Mouse (Mus musculus) left cerebral cortex, postnatal 36 days (tissue): ENCODE measurements around the gene Il1a. TPM values are rescaled to one million over a fixed set of nuclear protein-coding genes. Genes with fewer than 3 reads are reported as not detected.
A peak's percentile ranks its signal among the peaks of the same experiment; 100 is the strongest.

Source experiments
- DNase-seq, 2 experiments: peaks; one replicate each; pipeline ENCODE4 v3.0.0; 2021 to 2022; ENCODE audit warnings: low spot score in 2 of 2, mixed read lengths in 1 of 2
- intact Hi-C: fragments of 180-260 bp; cut with DNase I; formaldehyde crosslinking; loops from one replicate; pipeline ENCODE4 v1.15.1; 2025
- total RNA-seq, 2 experiments: library from RNA; stranded (reverse); gene quantifications; 2 replicates each; pipeline ENCODE4 v1.2.3; 2021

Gene Il1a
- total RNA-seq = under 1 TPM; 0.32 to 0.59 TPM

DNA sequence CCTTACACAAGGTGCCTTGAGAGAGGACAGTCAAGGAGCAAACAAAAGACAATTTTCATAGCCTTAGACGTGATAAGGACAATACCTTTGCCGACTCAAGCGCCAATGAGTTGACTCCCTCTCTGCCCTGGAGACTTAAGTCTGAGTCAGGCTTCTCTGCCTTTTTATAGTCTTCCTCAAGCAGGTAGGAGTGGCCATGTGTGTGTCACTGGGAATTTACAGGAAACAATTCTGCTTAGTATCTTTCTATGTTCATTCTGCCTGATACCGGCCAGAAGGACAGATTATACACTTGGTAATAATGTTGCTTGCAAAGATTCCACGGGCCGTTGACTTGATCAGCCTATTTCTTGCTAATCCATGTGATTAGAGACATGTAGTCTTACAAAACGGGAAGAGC lies at the start of gene Il1a:
Il1a (minus strand) TSS at position 137 of the 400 bp plus-strand sequence.
- no peak for DNase-seq
- intact Hi-C loops = no loop called here

DNA sequence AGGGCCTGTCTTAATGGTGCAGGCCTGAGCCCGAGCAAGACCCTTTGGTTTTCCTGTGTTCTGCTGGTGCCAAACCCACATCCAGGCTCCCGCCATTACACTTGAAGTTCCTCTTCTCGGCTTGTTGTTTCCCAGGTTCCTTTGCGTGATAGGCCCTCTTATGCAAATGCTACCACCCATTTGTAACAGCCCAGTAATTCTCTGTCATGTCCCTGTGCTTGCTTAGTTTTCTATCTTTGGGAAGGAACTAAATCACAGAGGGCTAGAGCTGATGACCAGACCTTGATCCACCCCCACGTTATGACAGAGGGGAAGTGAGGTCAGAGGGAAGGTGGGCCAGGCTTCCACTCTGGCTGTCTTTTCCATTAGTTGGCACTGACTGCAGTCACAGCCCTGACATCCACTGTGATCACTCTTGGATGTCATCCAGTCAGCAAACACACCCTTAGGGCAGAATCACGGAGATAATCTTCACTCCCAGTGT lies 28.4 kb upstream of the Il1a start:
- intact Hi-C loops = no loop called here
- no peak for DNase-seq

DNA sequence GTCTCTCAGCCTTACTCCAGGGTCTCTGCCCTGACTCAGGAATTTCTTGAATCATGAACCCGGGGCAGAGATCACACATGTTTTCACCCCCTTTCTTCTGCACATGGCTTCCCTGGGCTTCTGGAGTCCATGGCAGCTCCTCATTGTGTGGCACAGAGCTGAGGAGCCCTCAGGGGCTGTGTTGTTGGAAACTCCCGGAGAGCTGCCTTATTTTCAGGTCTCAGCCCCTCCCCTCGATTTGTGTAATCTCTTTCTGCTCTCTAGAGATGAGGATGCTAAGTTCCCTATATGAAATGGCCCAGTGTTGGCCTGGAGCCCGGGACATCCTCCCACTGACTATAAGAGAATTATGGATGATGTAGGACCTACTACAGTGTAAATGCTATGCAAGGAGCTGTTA lies 23.7 kb upstream of the Il1a start:
- intact Hi-C loops = no loop called here
- DNase-seq = no peak

DNA sequence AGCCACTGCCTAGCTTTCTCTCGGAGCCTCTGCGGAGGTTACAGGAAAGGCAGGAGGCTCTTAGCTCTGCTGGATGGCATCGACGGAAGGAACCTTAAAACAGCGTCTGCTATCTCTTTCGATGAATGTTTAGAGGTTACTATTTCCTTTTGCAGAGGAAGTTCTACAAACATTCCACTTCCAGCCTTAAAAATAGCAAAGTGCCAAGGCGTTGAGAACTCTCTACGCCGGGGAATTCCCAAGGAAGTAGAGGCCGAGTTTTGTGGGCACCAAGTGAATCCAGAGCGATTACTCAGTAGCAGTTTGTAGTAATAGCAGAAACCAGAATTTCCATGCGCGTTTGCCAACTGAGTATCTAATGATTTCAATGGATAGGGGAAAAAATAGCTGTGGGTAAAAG lies 20.8 kb upstream of the Il1a start:
- intact Hi-C loops = no loop called here
- DNase-seq = no peak

DNA sequence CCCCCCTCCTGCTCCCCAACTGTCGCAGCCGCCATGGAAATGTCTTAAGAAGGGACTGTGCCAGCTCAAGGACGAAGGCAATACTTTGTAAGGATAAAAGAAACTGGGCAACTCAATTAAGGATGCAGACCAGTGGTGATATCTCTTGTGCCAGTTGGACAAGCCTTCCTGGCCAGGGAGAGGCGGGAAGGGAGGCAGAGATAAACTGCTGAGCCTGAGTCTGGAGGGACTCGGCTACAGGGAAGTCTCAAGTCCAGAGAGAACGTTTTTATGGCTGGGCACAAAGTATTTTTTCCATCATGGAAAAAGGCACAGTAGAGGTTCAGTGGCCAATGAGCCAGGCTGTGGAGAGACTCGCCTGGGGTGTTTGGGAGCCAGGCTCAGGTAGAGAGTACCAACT lies 20.3 kb upstream of the Il1a start:
- DNase-seq = no peak
- intact Hi-C loops = no loop called here

DNA sequence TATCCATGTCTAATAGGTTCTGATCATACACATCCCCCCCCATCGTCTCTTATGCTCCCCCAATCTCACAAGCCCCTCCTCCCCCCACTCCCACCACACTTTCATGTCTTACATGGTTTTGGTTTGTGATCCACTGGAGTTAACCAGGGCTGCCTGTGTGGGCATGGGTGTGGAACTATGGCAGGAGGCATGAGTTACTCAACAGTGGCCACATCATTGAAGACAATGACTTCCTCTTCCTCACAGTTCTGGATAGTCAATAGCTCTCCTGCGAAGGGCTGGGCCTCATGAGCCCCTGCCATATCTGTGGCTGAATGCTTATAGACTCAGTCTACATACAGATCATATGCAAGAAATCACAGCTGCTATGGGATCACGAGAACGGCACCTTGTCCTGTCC lies 18.5 kb upstream of the Il1a start:
- DNase-seq = no peak
- intact Hi-C loops = no loop called here

DNA sequence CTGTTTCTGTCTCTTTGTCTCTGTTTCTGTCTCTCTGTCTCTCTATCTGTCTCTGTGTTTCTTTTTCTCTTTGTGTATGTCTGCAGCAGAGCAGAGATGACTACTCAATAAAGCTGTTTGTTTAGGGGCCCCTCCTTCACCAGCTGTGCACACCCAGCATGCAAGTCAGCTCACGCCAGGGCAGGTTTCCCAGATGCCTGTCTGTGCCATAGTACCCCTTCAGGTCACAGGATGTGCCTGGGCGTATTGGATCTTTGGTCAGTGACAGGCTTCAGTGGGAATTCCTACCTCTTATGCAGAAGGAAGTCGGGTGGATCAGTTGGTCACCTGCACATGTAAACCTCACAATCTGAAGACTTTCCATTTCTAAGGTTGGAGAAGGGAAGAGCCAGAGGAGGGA lies 14.4 kb upstream of the Il1a start:
- no peak for DNase-seq
- intact Hi-C loops = no loop called here

DNA sequence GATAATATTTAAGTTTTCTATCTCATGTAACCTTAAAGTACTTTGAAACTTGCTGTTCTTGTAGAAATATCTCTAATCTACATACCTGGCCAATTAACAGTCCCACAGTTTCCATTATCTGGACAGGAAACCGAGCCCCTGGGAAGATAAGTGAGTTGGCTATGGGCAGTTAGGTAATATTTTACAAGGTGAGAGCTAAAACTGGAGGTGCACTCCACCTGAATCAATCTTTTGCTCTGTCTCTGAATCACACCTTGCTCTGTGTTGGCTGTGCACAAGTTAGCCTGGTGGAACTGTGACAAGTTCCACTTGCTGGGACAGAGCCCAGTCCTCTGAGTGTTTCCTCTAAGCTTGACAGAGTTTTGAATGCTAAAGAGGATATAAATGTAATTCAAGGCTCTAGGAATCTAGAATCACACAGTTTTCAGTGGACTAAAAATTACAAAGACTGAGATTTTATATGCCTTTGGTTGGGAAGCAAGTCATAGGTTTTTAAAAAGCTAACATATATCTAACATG lies 12.4 kb upstream of the Il1a start:
- peak; percentile 45 to 56 for DNase-seq

DNA sequence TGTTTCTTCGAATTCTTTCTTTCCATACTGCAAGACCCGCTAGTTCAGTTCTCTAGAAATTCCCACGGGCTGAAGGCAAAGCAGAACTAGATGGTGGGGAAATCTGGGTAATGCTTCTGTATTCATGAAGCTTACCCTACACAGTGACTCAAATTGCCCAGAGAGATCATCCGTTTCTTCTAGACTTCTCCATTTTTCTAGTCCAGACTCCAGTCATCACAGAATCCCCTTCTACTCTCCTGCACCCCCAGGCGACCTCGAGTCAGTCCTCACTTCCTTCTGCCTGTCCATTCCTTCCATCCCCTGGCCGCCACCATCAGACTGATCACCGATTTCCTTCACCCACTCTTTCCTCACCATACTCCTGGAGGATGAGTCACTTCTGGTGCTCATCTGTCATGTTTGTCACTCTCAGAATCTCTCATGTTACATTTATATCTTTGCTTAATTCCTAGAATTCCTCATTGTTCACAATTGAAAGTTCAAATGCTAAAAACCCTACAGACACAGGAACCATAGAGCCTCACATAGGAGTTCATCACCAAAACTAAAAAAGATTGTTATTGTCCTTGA lies 10.3 kb upstream of the Il1a start:
- intact Hi-C loops = no loop called here
- no peak for DNase-seq

More for the DNA sequence above, 12.4 kb upstream of the Il1a start:
- intact Hi-C loops = no loop called here

DNA sequence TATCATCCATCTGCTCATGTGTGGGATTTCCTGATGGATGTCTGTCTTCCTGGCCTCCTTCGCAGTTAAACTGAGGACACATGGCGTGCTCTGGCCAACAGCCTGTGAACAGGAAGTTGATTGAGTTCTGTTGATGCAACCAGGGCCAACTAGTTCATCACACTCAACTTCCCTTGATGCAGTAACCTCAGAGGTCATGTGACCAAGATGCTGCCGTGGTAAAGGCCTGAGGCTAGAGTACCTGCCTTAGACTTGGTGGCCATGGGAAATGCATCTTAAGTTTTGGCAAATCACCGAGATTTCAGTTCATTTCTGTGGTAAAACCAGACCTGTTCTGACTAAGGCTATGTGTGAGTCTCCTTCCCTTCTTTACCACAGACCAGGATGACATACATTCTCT lies 6.1 kb upstream of the Il1a start:
- intact Hi-C loops = no loop called here
- no peak for DNase-seq

DNA sequence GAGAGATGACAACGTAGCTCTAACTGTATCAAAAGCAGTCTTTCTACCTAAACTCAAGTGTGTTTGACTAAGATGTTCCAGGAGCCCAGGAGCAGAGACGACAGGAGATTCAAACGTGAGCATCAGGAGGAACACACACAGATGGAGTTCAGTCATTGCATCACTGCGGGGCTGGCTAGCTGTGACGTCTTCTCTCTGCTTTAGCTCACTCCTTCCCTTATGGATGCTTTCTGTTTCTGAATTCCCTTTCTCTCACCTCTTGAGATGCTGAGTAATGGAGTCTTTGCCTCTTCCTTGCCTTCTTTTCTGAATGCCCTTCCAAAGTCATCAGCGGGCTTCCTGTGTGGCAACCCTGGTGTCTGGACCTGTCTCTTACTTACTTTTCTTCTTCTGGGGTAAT lies 5.1 kb upstream of the Il1a start:
- no peak for DNase-seq
- intact Hi-C loops = no loop called here

DNA sequence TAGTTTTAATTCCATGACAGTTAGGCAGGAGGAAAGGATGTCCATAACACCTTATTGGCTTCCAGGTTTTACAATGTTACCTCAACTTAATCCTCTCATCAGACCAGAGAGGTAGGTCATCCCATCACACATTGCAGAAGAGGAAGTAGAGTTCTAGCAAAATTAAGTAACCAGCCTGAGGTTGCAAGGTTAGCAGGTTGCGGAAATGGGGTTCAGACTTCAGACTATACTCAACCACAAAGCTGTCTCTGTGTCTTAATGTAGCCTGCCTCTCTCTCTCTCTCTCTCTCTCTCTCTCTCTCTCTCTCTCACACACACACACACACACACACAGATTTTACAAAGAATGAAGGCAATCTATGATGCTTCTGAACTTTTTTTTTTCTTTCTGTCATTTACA lies 4.2 kb upstream of the Il1a start:
- intact Hi-C loops = no loop called here
- no peak for DNase-seq

DNA sequence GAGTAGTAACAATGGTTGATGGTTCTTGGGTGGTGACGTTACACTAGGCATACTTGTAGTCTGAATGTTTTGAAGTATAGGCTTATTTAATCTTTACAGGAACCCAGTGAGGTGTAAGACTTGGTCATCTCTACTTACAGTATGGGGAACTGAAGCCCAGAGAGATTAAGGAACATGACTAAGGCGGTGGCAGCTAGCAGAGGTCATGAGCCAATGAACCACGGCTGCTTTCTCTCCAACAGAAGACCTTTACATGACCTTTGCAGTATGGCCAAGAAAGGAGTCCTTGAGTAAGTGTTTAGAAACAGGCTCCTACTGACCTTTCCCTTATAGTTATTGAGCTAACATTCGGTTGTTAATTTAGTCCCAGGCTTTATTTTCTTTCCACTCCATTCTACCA lies 3.8 kb downstream of the Il1a start:
- DNase-seq = no peak
- intact Hi-C loops = no loop called here

DNA sequence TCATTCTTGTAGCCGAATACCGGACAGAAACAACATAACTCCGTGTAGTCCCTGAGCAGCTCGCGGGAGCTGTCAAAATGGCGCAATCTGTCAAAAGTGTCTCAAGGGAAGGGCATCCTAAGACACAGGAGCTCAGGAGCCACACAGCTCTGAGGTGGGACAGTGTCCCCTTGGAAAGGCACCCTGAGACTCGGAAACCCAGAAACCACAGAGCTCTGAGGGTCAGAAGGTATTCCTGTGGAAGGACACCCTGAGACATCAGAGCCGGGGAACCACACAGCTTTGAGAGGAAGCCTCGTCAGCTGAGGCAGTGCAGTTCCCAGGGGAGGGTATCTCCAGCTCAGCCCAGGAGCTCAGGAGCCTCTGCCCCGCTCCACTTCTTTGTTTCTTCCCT lies 12.2 kb downstream of the Il1a start:
- DNase-seq = no peak
- intact Hi-C loops = loop anchor here (2.0 to 10.0 kb wide), 2 partner anchors 111 to 137 kb away; no protein-coding TSS in a partner anchor

DNA sequence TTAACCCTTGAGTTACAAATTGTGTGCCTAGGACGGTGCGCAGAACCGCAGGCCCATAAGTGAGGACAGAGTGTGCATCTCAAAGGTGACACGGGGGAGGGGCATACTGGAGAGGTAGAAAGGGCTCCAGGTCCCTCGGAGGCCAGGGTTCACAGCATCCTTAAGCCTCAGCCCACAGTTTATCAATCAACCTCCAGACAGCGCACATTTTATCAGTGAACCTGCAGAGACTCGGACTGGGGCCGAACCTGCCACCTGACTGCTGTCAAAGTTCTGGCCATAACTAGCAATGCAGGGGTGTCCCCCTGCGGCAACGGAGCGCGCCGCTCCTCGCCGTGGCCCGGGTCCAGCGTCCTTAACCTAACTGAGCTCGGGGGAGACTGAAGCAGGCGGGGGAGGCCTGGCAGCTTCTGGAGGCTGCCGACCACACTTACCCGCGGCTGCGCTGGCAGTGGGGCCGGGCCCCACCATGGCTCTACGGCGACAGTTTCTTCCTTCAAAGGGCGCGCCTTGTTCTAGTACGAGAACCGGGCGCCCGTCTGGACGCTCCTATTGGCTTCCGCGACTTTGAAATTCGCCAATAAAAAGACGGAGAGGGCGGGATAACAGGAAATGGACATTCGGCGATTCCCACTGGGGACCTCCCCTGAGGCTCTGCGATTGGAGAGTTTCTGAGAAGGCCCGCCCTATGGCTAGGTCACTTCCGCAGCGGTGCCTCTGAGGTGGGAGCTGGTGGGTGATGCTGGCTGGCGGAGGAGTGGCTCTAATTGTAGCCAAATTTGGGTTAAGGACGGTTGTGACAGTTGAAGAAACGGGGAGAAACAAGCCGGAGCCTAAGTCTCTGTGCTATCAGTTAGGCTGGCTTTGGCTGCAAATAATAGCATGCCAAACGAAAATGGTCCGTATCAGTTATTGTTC lies 12.8 kb downstream of the Il1a start, which contains the start of gene Ckap2l:
Ckap2l (minus strand) TSS at position 542 of the 918 bp plus-strand sequence.
- intact Hi-C loops = loop anchor here (2.0 to 10.0 kb wide), 2 partner anchors 112 to 138 kb away; no protein-coding TSS in a partner anchor
- peak; percentile 97 to 98 for DNase-seq

DNA sequence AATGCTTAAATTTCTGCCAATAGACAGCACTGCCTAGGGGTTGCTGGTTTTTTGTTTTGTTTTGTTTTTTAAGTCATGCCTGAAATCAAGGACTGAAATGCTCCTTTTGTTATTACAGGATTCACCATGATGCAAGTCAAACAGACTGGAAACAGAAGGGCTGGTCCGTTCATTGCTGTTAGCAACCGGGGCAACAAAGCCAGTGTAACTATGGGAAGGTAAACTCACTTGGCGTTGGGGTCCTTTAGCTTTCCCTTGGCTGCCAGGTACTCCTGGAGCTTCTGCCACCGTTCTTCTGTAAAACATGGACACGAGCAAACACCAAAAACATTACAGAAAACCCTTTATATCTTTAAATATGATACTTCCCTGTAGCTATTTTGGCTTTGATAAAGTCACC lies 13.7 kb downstream of the Il1a start:
- intact Hi-C loops = loop anchor here (2.0 to 10.0 kb wide), 2 partner anchors 113 to 139 kb away; no protein-coding TSS in a partner anchor
- no peak for DNase-seq

DNA sequence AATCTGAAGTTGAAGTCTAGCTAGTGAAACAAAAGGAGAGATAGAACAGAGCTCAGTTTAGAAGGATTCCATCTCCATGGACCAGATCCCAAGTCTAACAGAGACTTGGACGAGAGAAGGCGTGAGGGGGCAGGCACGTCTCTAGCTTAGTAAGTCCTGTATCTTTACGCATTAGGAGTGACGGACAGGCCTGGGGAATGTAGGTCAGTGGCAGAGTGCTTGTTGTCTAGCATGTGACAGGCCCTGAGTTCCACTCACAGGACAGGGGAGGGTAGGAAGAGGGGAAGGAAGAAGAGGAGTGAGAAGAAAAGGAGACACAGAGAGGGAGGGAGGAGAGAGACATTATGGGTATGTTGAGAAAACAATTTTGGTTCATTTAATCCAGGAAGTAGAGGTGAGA lies 14.7 kb downstream of the Il1a start:
- no peak for DNase-seq
- intact Hi-C loops = loop anchor here (10.0 kb wide), 1 partner anchor 140 kb away; no protein-coding TSS in a partner anchor

DNA sequence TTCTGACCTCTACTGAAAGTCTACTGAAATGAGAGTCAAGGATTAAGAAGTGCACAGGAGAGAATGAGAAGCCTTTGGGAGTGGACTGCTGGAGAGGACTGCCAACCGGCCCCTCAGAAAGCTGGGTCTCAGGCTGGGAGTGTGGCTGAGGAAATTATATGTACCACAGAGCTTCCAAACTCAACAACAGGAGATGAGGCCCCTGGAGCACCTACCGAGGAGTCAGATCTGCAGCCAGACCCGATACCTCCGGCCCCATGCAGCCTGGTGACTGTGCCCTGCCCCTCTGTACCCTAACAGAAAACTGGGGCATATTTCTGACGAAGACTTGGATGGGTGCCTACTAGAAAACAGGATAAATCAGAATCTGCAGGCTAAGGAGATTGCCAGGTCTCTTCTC lies 35.9 kb downstream of the Il1a start:
- intact Hi-C loops = no loop called here
- no peak for DNase-seq

DNA sequence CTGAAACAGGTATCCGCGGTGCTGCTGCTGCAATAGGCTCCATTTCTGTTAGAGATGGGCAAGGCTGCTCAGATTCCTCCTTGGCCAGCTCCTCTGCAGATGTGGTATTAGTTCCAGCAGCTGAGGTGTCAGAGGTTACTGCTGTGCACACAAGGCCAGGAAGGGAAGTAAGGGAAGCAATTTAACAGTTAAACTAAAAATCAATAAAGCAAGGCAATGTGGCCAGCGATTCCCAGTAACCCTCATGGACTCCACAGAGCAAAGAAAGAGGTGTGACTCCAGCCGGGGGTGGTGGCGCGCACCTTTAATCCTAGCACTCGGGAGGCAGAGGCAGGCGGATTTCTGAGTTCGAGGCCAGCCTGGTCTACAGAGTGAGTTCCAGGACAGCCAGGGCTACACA lies 39.2 kb downstream of the Il1a start:
- DNase-seq = no peak
- intact Hi-C loops = no loop called here

DNA sequence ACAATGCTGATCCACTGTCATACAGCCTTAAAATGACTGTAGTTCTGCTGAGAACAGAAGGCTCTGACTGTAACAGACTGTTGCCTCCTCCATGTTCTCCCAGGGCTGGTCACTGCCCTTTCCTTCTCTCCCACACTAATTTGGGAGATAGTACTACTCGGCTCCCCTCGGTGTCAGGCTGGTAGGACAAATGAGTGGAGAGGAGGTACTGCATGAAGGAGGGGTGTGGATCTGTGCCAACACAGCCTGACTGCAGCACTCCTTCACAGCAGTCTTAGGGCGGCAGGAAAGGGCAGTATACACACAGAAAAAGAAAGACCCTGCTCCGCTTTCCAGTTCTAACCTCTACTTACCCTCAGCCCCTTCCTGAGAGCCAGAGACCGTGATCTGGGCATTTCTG lies 39.8 kb downstream of the Il1a start:
- intact Hi-C loops = no loop called here
- DNase-seq = no peak
